Mouse (Mus musculus) cerebellum, adult 9-10 months (tissue): ENCODE data around the gene Mgst3.

Source experiments
- DNase-seq: peaks from one replicate; pipeline ENCODE4 v3.0.0; 2022

Mgst3 gene

GRCm38 (mm10) chr1:167393683-167394492 is at the start of gene Mgst3:
TSS of gene Mgst3 (minus strand) at chr1:167393841.
- DNase-seq, result peak; percentile 96

- no peak for DNase-seq
Measured at GRCm38 (mm10) chr1:167438231-167438885, 44.7 kb upstream of the Mgst3 start.

DNA sequence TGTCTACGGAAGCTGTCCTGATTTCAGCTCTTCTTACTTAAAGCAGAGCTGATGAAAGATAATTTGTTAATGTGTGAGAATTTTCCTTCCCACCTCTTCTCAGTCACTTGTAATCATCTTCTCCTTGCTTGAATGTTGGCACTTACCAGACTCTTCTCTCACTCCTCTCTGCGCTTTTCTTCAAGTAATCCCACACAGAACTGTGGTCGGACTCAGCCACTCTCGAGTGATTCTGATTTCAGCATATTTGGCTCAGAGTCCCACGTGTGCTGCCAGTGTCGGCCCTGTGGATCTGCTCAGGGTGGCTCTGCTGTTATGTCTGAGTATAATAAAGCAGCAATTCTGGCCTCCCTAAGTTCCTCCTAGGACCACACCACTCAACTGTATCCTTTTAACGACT is 43.5 kb upstream of the Mgst3 start:
- DNase-seq, result no peak

DNA sequence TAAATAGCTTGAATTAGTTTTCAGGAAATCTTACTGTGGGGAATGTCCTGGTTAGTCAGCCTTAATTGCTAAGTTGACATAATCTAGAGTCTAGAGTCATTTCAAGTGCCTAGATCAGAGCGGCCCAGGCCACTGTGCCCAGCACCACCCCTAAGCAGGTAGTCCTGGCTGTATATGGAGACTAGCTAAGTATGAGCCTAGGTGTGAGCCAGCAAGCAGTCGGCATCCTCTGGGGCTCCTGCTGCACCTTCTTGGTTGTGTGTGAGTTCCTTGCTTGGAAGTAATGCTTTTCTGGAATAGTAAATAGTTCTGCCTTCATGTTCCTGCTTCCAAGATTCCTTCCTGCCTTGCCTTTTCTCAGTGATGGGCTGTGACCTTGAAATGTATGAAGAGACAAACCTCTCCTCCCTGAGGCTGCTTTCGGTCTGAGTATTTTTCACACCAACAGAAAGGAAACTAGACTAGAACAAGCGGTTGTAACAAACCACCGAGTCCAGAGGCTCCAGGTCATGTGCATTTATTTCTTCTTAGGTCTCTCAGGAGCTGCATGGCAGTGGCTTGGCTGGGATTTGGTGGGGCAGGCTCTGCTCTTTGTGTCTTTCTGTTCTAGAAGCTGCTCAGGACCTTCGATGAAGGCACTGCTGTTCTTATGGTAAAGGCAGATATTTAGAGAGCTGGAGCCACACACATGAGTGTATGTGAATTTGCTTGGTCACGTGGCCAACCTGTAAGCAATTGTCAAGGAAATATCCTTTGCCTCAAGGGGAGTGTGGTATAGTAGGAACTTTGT is 42.7 kb upstream of the Mgst3 start:
- DNase-seq, result no peak

DNA sequence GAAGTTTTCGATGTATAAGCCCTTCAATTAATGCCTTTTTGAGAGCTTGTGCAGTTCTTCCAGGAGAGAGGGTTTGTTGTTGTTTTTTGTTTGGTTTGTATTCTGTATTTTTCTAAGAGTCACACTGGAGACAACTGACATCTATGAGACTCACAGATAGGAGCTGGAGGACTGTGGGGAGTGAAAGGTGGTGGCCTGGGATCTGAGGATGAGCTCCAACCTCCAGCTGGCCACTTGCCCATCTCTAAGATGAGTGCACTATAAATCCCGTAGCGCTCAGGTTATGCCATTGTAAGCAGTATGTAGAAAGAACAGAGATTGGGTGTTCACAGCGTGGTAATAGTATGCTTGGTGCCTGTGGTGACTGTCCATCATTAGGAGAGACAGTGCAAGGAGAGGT is 41.3 kb upstream of the Mgst3 start:
- DNase-seq, result no peak

GRCm38 (mm10) chr1:167430976-167431676 is 37.5 kb upstream of the Mgst3 start:
- DNase-seq, result no peak

DNA sequence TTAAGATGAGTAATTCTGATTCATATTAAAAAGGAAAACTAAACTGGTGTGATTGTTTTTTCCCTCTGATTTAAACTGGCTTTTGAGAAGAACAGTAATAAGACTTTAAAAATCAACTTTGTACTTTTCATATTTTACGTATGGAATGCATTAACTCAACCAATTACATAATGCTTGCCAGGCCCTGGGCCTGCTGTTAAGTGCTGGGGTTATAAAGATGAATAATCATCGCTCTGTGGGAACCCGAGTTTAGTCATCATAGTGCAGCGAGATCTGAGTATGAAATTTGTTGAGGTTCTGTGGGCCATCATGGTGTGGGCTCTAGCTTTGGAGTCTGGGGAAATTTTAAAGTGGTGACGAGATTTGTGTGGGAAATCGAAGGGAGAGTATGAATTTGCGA is 33.0 kb upstream of the Mgst3 start:
- no peak for DNase-seq

GRCm38 (mm10) chr1:167425572-167425971 is 31.9 kb upstream of the Mgst3 start:
- no peak for DNase-seq

DNA sequence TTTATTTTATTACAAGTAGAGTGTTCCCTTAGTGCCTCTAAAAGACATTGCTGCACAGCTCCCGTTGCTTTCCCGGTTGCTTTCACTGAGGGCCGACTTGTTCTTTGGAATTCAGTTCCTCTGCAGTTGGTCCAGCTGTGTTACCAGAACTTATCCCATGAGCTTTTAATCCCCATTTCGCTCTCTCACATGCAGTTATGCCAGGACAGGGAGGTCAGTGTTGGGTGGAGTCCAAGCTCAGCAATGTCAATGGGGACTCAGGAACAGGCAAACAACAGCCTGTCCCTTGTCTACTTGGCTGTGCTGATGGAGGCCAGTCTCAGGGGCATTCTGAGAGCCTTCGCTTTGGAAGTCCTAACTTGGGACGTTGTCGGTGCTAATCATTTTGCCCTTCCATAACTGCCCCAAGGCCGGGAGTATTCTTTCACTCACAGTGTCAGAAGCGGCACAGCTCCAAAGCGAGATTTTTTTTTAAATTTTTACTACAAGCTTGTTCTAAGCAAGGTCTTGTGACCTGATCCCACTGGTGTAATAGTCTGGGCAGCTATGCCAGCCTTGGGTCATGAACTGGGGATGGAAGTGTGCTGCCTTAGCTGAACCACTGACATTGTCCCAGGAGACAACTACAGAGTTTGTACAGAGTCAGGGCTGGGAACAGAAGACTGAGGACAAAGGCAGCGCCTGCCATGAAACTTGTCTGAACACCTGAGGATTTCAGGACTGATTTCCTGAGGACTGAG is 29.0 kb upstream of the Mgst3 start:
- no peak for DNase-seq

DNA sequence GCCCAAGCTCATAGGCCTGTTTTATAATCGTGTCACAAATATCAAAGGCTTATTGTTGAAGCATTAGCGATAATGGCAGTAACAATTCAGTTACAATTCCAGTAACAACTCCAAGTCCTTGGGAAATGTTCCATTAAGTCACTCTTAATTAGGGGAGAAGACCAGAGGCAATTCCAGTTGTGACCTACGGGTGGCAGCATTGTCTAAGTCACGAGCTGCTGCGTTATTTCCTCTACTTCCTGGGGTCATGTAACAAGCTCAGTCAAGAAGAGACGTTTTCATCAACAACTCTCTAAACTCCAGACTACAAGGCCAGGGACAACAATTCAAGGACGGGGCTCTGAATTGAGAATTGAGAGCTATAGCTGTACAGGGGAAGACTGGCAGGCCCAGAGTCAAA is 21.2 kb upstream of the Mgst3 start:
- peak; percentile 71 for DNase-seq

DNA sequence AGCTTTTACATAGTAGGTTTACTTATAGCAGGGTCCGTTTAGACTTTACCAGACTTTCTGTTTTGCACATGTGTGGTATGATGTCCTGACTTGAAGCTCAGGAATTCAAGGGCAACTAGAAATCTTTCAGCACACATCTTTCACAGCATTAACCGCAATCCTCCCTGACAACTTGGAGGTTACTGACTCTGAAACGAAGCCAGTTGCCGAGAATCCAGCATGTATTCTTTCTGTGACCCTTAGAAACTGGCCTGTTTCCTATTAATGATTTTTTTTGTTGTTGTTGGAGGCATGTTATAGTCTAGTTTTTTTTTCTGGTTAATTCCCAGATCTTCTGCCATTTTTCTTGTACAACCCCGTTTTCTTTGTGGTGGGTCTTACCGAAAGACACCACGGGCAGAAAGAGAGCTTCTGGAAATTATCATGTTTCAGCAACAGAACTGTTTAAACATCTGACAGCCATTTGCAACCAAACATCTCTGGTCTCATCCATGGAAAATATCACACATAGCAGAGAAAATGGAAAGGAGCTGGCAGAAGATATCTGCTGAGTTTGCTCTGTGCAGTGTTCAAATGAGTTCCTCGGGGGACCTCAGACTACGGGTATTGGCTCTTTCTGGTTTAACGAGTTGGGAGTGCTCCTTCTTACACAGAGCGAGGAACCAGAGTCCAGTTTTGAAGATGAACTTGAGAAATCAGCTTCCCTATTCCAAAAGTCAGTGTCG is 18.5 kb upstream of the Mgst3 start:
- no peak for DNase-seq

- no peak for DNase-seq
Measured at GRCm38 (mm10) chr1:167409601-167410000, 16.0 kb upstream of the Mgst3 start.

GRCm38 (mm10) chr1:167405237-167405636 is 11.6 kb upstream of the Mgst3 start:
- no peak for DNase-seq

DNA sequence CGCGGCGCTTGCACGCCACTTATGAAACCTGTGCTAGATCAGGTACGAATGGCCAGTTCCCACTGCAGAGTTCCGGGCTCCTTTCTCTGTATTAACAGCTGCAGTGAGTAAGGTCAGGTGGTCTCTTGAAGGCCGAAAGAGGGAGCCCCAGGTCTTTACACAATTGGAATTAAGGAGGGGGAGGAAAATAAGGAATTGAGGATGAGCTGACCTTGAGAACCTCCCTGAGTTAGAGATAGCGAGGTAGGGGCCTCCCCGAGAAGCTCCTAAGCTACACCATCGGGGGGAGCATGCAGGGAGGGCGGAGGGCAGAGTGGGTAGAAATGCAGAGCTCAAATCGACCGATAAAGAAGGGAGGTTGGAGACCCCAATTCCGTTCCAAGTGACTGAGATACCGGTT is 360 bp downstream of the Mgst3 start:
- DNase-seq, result no peak

DNA sequence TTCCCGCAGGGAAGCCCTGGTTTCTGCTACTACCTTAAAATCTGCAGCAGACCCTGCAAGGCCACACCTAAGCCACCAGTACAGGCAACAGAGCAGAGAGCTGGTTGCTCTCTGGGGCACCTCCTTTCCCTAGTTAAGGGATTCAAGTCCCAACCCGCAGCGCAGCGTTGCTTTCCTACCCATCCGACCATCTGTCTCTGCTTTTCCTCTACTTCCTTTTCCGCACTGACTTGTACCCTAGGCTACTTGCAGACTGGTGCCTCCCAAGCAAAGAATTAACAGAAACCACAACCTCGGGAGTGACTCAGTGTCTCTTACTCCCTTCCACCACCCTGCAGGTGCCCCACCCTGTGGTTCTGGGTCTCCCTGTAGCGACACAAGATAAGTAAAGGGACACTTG is 954 bp downstream of the Mgst3 start:
- DNase-seq, result peak; percentile 76

GRCm38 (mm10) chr1:167392031-167392640 is 1.5 kb downstream of the Mgst3 start:
- peak; percentile 45 for DNase-seq

GRCm38 (mm10) chr1:167391241-167391640 is 2.4 kb downstream of the Mgst3 start:
- DNase-seq, result no peak

GRCm38 (mm10) chr1:167390381-167390780 is 3.3 kb downstream of the Mgst3 start:
- no peak for DNase-seq

GRCm38 (mm10) chr1:167389584-167389983 is 4.1 kb downstream of the Mgst3 start:
- no peak for DNase-seq

DNA sequence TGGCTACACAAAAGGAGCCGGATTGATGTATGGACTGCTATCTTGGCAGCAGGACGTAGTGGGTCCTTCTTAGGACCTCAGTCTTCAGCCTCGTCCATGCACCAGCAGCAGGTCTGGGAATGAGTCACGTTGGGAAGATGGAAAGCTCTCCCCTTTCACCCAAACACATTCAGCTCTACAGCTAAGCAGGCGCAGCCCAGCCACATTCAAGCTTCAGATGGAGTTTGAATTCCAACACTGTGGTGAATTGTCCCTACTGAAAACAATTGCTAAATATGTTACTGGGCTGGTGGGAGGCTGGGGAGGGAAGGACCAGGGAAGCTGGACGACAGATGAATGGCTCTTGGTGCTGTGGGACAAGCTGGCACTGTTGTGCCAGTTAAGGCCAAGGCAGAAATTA is 5.1 kb downstream of the Mgst3 start:
- no peak for DNase-seq

DNA sequence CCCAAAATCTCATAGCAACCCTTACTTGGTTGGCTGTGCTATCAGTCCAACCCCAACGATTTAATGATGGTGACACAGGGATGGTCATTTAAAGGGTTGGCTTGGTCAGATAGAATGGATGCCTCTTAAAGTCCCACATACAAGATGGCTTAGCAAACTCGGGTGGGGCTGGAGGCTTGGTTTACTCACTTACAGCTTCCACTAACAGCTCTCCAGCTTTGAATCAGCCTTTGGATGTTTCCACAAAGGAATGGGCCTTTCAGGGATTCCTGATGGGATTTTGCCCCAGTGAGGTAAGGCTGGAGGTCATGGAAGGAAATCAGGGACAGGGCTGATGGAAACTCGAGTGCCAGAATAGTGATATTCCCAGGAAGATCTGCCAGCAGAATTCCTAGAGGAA is 5.8 kb downstream of the Mgst3 start:
- no peak for DNase-seq
